Mouse (Mus musculus): ENCODE data around the gene Acsbg1. TPM values are rescaled to one million over a fixed set of nuclear protein-coding genes. Genes with fewer than 3 reads are reported as not detected.
"Not testable (repeated sequence)": the region's sequence is repeated elsewhere in the genome, so short reads cannot be mapped to it uniquely, and the experiment has no call there.

Gene Acsbg1
- polyA plus RNA-seq, 1 experiment from 2014 or later, result 35.7 TPM

DNA sequence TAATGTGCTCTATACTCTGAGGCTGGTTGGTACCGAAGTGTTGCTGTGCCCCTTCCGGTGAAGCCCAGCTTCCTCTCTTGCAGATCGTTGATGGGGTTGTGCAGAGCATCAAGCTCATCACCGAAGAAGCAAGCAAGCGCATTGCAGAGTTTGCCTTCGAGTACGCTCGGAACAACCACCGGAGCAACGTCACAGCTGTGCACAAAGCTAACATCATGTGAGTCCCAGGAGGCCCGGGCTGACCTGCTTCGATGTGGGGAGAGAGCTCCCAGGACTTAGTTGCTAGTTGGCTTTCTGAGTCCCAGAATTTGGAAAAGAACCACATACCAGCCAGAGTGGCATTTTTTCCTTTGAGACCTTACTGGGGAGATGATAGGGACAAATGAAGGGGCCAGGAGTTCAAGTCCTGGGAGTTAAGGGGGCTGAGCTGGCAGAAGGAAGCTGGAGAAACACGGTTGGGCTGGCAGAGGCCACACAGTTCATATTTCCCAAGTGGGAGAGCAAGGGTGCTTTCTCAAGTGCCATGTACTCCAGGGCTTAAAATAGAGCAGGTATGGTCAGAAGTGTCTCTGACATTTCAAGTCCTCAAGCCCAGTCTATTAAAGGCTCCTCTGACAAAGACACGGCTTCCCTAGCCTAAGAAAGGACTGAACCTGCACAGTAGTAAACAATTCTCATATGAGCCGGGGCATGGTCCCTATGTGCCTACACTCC is 64.8 kb downstream of the Acsbg1 start:
- WGBS, result 92% methylated on average over 15 of the region's 15 CpGs
- Histone ChIP-seq H3K4me3 (no peak overlapping the region), H3K27ac (replicated peaks) (no peak overlapping the region), H3K36me3 (peaks cover 76% of the 10 kb centered on the region), H3K9ac (no peak overlapping the region), H3K9me3 (no peaks in the 10 kb centered on the region), H3K4me1 (replicated peaks) (no peaks in the 10 kb centered on the region), H3K27me3 (no peaks in the 10 kb centered on the region), H3K4me2 (no peak overlapping the region)
- ATAC-seq (ENCODE audit: low FRiP score, low read depth), result no peak

DNA sequence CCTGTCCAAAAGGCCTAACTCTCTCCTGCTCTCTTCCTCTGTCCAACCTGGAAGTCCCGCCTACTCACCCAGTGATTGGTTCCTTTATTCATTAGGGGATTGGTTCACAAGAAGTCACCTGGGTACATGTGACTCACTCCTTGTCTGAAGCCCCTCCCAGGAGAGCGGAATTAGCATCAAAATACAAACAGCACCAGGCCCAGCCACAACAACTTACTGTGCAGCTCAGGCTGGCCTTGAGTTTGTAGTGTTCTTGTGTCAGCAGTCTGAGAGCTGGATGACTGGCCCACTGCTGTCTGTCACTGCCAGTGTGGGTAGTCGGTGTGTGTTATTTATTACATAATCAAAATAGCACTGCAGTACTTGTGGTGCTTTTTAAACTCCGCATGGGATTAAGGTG is 68.0 kb downstream of the Acsbg1 start:
- not testable (repeated sequence) for ATAC-seq (ENCODE audit: low FRiP score, low read depth); H3K9ac ChIP-seq; H3K4me2 ChIP-seq; H3K27ac ChIP-seq (replicated peaks); H3K27me3 ChIP-seq; H3K4me3 ChIP-seq; H3K9me3 ChIP-seq; H3K4me1 ChIP-seq (replicated peaks)
- 77% methylated on average over 4 of the region's 4 CpGs for WGBS
- H3K36me3 ChIP-seq, result peaks cover 63% of the 10 kb centered on the region

DNA sequence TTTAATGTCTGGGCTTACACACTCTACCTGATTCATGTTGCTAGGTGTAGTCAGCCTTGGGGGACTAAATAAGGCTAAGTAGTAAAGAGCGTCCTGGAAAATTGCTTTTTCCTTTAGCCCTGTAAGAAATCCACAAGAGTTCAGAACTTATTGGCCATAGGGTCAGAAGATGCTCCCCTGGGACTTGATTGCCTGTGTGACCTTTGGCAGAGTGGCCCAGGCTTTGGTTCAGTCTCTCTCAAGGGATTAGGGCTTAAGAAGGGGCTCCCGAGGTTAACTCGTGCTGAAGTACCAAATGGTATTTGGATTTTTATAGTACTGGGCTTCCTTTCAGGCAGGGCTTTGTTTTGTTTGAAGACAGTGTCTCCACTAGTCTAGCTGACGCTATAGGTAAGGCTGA is 73.8 kb downstream of the Acsbg1 start:
- H3K27me3 ChIP-seq, result no peaks in the 10 kb centered on the region
- WGBS, result 82% methylated on average over 4 of the region's 4 CpGs
- peak overlapping the region; percentile 99 for H3K4me3 ChIP-seq
- peak overlapping the region; percentile 81 for H3K4me2 ChIP-seq
- H3K4me1 ChIP-seq (replicated peaks), result peaks cover 19% of the 10 kb centered on the region
- H3K9me3 ChIP-seq, result no peaks in the 10 kb centered on the region
- no peak for ATAC-seq (ENCODE audit: low FRiP score, low read depth)
- no peak overlapping the region for H3K27ac ChIP-seq (replicated peaks)
- H3K9ac ChIP-seq, result 0 out of 2 replicates have a peak overlapping the region, but pooled peaks have one; percentile 82
- peaks cover 20% of the 10 kb centered on the region for H3K36me3 ChIP-seq

DNA sequence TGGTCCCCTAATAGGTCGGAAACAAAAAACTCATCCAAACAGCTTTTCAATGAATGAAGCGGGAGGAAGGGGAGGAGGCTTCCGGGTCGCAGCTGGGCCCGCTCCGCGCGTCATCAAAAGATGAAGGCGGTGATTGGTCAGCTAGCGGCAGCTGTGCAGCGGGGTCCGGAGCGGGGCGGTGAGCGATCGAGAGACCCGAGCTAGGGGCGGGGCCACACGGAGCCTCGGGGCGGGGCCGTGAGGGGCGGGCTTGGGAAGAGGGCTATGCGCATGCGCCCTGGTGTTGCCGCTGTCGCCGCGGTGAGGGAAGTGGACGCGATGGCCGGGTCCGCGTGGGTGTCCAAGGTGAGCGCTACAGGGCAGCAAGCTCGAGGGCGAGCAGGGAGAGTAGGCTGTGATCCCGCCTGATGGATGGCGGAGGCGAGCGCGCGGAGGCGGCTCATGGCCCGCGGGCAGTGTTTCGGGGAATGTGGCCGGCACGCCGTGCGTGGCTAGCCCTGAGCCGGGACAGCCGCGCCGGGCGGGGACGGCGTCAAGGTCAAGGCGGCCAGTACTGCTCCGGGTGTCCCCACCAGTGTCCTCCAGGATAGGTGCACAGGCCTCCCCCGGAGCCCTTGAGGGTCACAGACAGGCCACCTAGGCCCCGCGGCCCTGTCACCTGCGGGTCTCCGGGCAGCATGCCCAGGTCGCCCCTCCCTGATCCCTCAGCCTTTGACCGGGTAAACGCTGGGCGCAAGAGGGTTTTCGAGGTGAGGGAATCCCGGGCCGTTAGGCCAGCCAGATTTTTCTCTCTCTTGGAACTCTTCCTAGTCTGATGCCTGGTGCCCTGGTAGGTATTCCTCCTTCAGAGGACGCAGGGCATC is 75.2 kb downstream of the Acsbg1 start, which contains the start of gene Idh3a:
TSS of gene Idh3a (plus strand) at position 136 of the 863 bp plus-strand sequence.
- Histone ChIP-seq H3K4me2 (peak within 1 kb of the TSS; percentile 81), H3K27me3 (no peaks in the 10 kb centered on the region), H3K4me3 (peak within 1 kb of the TSS; percentile 99), H3K9ac (peak within 1 kb of the TSS; percentile 82), H3K9me3 (no peaks in the 10 kb centered on the region), H3K36me3 (peaks cover 6% of the 10 kb centered on the region; the same call in 1 of the 2 replicates), H3K4me1 (replicated peaks) (peaks cover 19% of the 10 kb centered on the region), H3K27ac (replicated peaks) (peak within 1 kb of the TSS; percentile 65)
- peak; percentile 99 for ATAC-seq (ENCODE audit: low FRiP score, low read depth)
- WGBS, result under 1% methylated on average over 73 of the region's 73 CpGs

DNA sequence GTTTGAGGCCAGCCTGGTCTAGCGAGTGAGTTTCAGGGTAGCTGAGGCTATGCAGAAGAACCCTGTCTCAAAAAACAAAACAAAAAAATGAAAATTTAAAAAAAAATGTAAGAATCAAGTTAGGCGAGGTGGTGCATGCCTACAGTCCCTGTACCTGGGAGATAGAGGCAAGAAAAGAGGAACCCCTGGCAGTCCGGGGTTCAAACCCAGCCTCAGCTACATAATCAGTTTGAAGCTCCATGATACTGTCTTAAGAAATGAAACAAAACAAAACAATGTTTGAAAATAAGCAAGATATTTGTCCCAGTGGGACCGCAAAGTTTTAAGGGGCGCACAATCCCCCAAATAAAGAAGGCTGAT is 75.9 kb downstream of the Acsbg1 start:
- 34% methylated on average over 5 of the region's 5 CpGs for WGBS
- Histone ChIP-seq H3K9me3 (no peaks in the 10 kb centered on the region), H3K27ac (replicated peaks) (peak overlapping the region; percentile 65), H3K27me3 (no peaks in the 10 kb centered on the region), H3K4me2 (peak overlapping the region; percentile 81), H3K9ac (peak overlapping the region; percentile 7; the same call in 1 of the 2 replicates), H3K36me3 (peaks cover 3% of the 10 kb centered on the region; the same call in 1 of the 2 replicates), H3K4me1 (replicated peaks) (peaks cover 19% of the 10 kb centered on the region), H3K4me3 (peak overlapping the region; percentile 99)
- ATAC-seq (ENCODE audit: low FRiP score, low read depth), result peak; percentile 62

DNA sequence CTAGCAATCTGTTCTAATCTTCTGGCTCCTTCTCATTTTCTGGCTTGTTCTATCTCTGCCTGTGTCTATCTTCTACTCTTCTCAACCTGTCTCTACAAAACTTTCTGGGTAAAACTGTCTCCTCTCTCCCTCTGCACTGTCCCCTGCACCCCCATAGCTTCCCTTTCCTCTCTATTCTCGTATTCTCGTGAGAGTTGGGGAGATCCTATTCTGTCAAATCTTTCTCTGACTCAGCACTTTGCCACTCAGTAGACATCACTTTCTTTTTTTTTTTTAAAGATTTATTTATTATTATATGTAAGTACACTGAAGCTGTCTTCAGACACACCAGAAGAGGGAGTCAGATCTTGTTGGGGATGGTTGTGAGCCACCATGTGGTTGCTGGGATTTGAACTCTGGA is 77.5 kb downstream of the Acsbg1 start:
- not testable (repeated sequence) for H3K27ac ChIP-seq (replicated peaks); H3K9ac ChIP-seq; H3K27me3 ChIP-seq; H3K9me3 ChIP-seq; ATAC-seq (ENCODE audit: low FRiP score, low read depth); H3K4me3 ChIP-seq; H3K4me2 ChIP-seq; H3K36me3 ChIP-seq
- whole genome bisulfite sequencing, result 82% methylated on average over 2 of the region's 2 CpGs
- peaks cover 19% of the 10 kb centered on the region for H3K4me1 ChIP-seq (replicated peaks)

DNA sequence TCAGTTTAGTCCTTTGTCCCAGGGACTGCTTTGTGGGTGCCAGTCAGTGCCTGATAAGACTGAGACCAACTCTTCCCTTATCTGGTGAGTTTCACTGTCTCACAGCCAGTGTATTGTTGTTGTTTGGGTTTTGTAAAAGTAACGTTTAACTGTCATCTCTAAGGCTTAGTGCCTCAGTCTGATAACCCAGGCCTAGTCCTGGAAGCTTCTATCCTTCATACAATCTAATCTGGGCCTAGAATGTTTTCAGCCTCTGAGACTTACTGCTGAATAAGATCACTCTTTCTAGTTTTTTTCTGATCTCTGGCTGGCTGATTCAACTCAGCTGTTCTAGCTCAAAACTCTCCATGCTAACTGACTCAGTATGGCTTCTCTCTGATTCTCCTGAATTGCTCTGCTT is 78.0 kb downstream of the Acsbg1 start:
- Histone ChIP-seq H3K4me3 (no peak overlapping the region), H3K9ac (no peak overlapping the region), H3K4me2 (no peak overlapping the region), H3K27ac (replicated peaks) (no peak overlapping the region), H3K27me3 (no peaks in the 10 kb centered on the region), H3K36me3 (no peaks in the 10 kb centered on the region), H3K4me1 (replicated peaks) (peaks cover 19% of the 10 kb centered on the region), H3K9me3 (no peaks in the 10 kb centered on the region)
- WGBS, result 69% methylated on average over 1 of the region's 1 CpGs
- ATAC-seq (ENCODE audit: low FRiP score, low read depth), result no peak

DNA sequence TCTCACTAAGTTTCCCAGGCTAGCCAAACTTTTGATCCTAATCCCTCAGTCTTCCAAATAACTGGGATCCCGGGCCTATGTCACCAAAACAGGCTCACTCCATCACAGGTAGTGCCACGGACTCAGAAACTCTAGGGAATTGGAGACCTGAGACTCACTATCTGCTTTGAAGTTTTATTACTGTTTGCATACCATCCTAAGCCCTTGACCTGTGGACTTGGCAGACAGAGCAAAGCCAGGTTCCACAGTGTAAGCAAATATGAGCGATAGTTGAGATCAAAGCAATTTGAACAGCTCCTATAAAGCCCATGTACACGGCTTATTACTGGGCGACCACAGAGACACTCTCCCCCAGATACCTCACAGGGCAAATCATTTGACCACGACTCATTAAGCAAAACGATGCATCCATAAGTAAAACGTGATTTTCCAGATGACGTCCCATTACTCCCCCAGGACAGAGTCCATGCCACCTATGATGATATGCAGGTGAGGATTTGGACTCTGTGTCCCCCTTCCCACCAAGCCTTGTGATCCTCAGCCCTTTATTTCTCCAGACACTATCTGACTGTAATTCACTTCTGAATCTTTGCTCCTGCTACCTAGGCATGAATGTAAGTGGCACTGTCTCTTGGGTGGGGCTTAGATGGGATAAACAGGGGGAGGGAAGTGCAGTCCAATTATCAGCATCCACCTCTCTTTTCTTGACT is 90.4 kb downstream of the Acsbg1 start:
- no peaks in the 10 kb centered on the region for H3K9me3 ChIP-seq
- no peak overlapping the region for H3K4me3 ChIP-seq
- no peak for ATAC-seq (ENCODE audit: low FRiP score, low read depth)
- H3K9ac ChIP-seq, result no peak overlapping the region
- H3K36me3 ChIP-seq, result no peaks in the 10 kb centered on the region
- no peak overlapping the region for H3K27ac ChIP-seq (replicated peaks)
- H3K4me2 ChIP-seq, result no peak overlapping the region
- WGBS, result 82% methylated on average over 9 of the region's 9 CpGs
- no peaks in the 10 kb centered on the region for H3K4me1 ChIP-seq (replicated peaks)
- H3K27me3 ChIP-seq, result no peaks in the 10 kb centered on the region

DNA sequence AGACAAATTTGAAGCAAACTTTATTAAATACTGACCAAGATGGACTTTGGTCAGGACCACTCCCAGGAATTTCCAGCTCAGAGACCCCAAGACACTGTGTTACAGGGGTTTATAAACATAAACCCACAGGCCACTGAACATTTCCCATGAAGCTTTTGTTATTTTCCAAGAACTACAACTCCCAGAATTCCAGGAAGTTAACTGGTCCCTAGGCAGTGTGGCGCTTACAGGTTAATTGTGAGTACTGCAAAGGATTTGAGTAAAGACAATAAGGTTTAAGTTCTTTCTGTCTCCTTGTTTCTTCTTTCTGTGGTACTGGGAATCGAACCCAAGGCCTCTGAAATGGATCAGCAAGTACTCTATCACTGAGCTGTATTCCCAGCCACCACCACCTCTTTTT is 92.9 kb downstream of the Acsbg1 start:
- WGBS, result 42% methylated on average over 2 of the region's 2 CpGs
- Histone ChIP-seq H3K9ac (no peak overlapping the region), H3K9me3 (no peaks in the 10 kb centered on the region), H3K4me3 (no peak overlapping the region), H3K27ac (replicated peaks) (no peak overlapping the region), H3K36me3 (no peaks in the 10 kb centered on the region), H3K4me2 (no peak overlapping the region), H3K4me1 (replicated peaks) (no peaks in the 10 kb centered on the region), H3K27me3 (no peaks in the 10 kb centered on the region)
- ATAC-seq (ENCODE audit: low FRiP score, low read depth), result no peak

DNA sequence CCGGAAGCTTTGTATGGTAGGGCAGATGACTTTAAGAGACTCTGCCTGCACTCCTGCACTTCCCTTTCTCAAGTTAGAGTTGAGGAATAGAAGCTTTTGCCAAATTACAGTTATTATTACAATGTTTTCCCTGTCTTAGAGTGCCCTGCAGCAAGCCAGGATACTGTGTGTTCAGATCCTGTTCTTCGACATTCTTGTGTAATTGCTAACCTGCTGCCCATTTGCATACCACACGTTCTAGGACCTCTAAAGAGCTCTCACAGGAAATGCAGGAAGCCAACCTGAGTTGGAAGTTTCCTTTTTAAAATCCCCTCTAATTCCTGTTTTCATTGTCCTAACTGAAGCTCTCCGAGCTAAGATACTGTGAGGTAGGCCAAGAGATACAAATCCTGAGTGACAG is 94.7 kb downstream of the Acsbg1 start:
- Histone ChIP-seq H3K4me2 (no peak overlapping the region), H3K36me3 (no peaks in the 10 kb centered on the region), H3K27me3 (no peaks in the 10 kb centered on the region), H3K4me3 (no peak overlapping the region), H3K9ac (no peak overlapping the region), H3K9me3 (no peaks in the 10 kb centered on the region), H3K27ac (replicated peaks) (no peak overlapping the region), H3K4me1 (replicated peaks) (no peaks in the 10 kb centered on the region)
- ATAC-seq (ENCODE audit: low FRiP score, low read depth), result no peak
- WGBS, result 77% methylated on average over 4 of the region's 4 CpGs

DNA sequence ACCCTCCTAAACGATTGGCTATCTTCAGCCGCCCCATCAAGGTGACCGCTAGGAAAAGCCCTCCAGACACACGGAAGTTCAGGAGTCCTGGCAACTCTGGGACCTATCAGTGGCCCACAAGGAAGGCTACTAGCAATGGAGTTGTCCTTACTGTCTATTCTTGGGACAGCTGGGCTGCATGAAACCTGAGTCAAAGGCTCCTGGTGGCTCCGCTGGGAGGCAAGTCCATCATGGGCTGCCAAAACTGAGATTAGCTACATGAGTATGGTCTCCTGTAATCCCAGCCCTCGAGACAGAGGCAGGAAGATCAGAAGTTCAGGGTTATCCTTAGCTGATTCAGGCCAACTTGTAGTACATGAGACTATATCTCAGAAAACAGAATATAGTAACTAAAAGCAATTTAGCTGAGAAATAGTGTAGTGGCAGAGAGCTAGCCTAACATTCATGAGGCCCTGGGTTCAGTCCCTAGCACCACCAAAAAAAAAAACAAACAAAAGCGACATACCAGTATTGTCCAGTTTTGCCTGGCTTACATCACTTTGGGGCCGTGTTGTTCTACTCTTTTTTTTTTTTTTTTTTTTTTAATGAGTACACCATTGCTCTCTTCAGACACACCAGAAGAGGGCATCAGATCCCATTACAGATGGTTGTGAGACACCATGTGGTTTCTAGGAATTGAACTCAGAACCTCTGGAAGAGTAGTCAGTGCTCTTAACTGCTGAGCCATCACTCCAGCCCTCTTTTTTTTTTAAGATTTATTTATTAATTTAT is 100.7 kb downstream of the Acsbg1 start:
- peak overlapping the region; percentile 64; the same call in 1 of the 2 replicates for H3K4me2 ChIP-seq

More for the DNA sequence above, 100.7 kb downstream of the Acsbg1 start:
- no peak for ATAC-seq (ENCODE audit: low FRiP score, low read depth)
- H3K9ac ChIP-seq, result no peak overlapping the region
- 93% methylated on average over 8 of the region's 8 CpGs for WGBS
- no peaks in the 10 kb centered on the region for H3K9me3 ChIP-seq
- H3K27ac ChIP-seq (replicated peaks), result no peak overlapping the region; the same call in 1 of the 2 replicates
- H3K27me3 ChIP-seq, result no peaks in the 10 kb centered on the region
- H3K4me1 ChIP-seq (replicated peaks), result peaks cover 15% of the 10 kb centered on the region
- H3K36me3 ChIP-seq, result no peaks in the 10 kb centered on the region
- H3K4me3 ChIP-seq, result no peak overlapping the region
